Mouse (Mus musculus): Measurements from ENCODE around the gene Ppcdc. TPM values are rescaled to one million over a fixed set of nuclear protein-coding genes. Genes with fewer than 3 reads are reported as not detected.

The Ppcdc gene
- 7.3 and 10.2 TPM in 2 replicates for polyA plus RNA-seq (2012; rRNA removed)

GRCm38 (mm10) chr9:57439522-57440295 lies at the start of gene Ppcdc:
Gene Ppcdc (minus strand): TSS chr9:57440124.

GRCm38 (mm10) chr9:57467896-57468549 lies 28.1 kb upstream of the Ppcdc start, which contains the start of gene Scamp5:
Gene Scamp5 (minus strand): TSS chr9:57468060.

Other genes starting within 250 kb of the Ppcdc start
- not detected in 2 replicates for gene Trcg1, start 203.6 kb downstream of the Ppcdc start, polyA plus RNA-seq (2012; rRNA removed)
- gene 1700017B05Rik, start 177.5 kb downstream of the Ppcdc start, polyA plus RNA-seq (2012; rRNA removed), result 6.0 and 8.3 TPM in 2 replicates
- gene Scamp5, start 27.9 kb upstream of the Ppcdc start, polyA plus RNA-seq (2012; rRNA removed), result 6.9 and 9.7 TPM in 2 replicates
- 0.17 and 0.33 TPM in 2 replicates for gene Rpp25, start 63.9 kb upstream of the Ppcdc start, polyA plus RNA-seq (2012; rRNA removed)
- gene Cox5a, start 81.2 kb upstream of the Ppcdc start, polyA plus RNA-seq (2012; rRNA removed), result 109 and 132 TPM in 2 replicates
- 3.4 TPM in 2 replicates for gene Fam219b, start 97.4 kb upstream of the Ppcdc start, polyA plus RNA-seq (2012; rRNA removed)
- gene Mpi, start 112.6 kb upstream of the Ppcdc start, polyA plus RNA-seq (2012; rRNA removed), result 8.5 and 9.4 TPM in 2 replicates
- gene Scamp2, start 120.8 kb upstream of the Ppcdc start, polyA plus RNA-seq (2012; rRNA removed), result 12.8 and 15.4 TPM in 2 replicates
- 3.5 and 3.6 TPM in 2 replicates for gene Ulk3, start 149.3 kb upstream of the Ppcdc start, polyA plus RNA-seq (2012; rRNA removed)
- gene Cplx3, start 166.2 kb upstream of the Ppcdc start, polyA plus RNA-seq (2012; rRNA removed), result not detected in 2 replicates
- gene Lman1l, start 180.7 kb upstream of the Ppcdc start, polyA plus RNA-seq (2012; rRNA removed), result 0.01 TPM in 1 of 2 replicates, not detected in the other
- gene Csk, start 213.5 kb upstream of the Ppcdc start, polyA plus RNA-seq (2012; rRNA removed), result 24.7 and 27.4 TPM in 2 replicates
- gene Cyp1a2, start 243.6 kb upstream of the Ppcdc start, polyA plus RNA-seq (2012; rRNA removed), result 0.08 TPM in 2 replicates
- 0.12 TPM in 2 replicates for gene Cyp1a1, start 247.8 kb upstream of the Ppcdc start, polyA plus RNA-seq (2012; rRNA removed)